In genomic region chr16:78575190-78575851, GRCm38 (mm10) we compare ENCODE assay signal across 8 mouse cellular contexts. TPM values are rescaled to one million over a fixed set of nuclear protein-coding genes. Genes with fewer than 3 reads are reported as not detected.
DNase-seq lines count a peak whose midpoint lies in the region; ATAC-seq and TF ChIP-seq lines count a peak whose summit lies in the region.

No protein-coding gene starts in this region.

- no peak for ATAC-seq in lung, embryonic 14.5 days (ENCODE audit: insufficient read depth)
- no peak for ATAC-seq in embryonic facial prominence, embryonic 11.5 days (replicated peaks; ENCODE audit: insufficient number of reproducible peaks, low FRiP score, low TSS enrichment, low read depth)
- no peak for ATAC-seq in intestine, embryonic 14.5 days (replicated peaks; ENCODE audit: low FRiP score, low TSS enrichment, low read depth)
- no peak for ATAC-seq in neural tube, embryonic 12.5 days (ENCODE audit: low FRiP score, low read depth)
- ATAC-seq in CD4-positive, CD25-positive, alpha-beta regulatory T cell, adult 4 months = no peak

- no peaks in the 10 kb centered on the region for H3K36me3 ChIP-seq in lung, embryonic 14.5 days (ENCODE audit: insufficient read depth)
- H3K36me3 ChIP-seq in embryonic facial prominence, embryonic 11.5 days (replicated peaks; ENCODE audit: control insufficient read depth, insufficient read depth, low read depth, low read length) = no peaks in the 10 kb centered on the region
- H3K36me3 ChIP-seq in intestine, embryonic 14.5 days (ENCODE audit: control insufficient read depth, insufficient read depth, low read length) = 0 out of 2 replicates have a peak, but pooled peaks cover 7% of the 10 kb centered on the region
- H3K36me3 ChIP-seq in neural tube, embryonic 12.5 days = 0 out of 2 replicates have a peak, but pooled peaks cover 3% of the 10 kb centered on the region

- H3K9me3 ChIP-seq in lung, embryonic 14.5 days (ENCODE audit: low read depth, low read length) = no peaks in the 10 kb centered on the region
- H3K9me3 ChIP-seq in embryonic facial prominence, embryonic 11.5 days (replicated peaks; ENCODE audit: control insufficient read depth, low read length) = no peaks in the 10 kb centered on the region
- H3K9me3 ChIP-seq in intestine, embryonic 14.5 days (ENCODE audit: control insufficient read depth, low read length) = no peaks in the 10 kb centered on the region
- H3K9me3 ChIP-seq in neural tube, embryonic 12.5 days = no peaks in the 10 kb centered on the region

- H3K9ac ChIP-seq in lung, embryonic 14.5 days = peak overlapping the region; percentile 86
- H3K9ac ChIP-seq in embryonic facial prominence, embryonic 11.5 days (replicated peaks; ENCODE audit: low read length) = peak overlapping the region; percentile 89
- H3K9ac ChIP-seq in intestine, embryonic 14.5 days (ENCODE audit: low read length) = peak overlapping the region; percentile 78
- H3K9ac ChIP-seq in neural tube, embryonic 12.5 days = peak overlapping the region; percentile 81

- H3K4me3 ChIP-seq in lung, embryonic 14.5 days (ENCODE audit: low read depth, low read length) = peak overlapping the region; percentile 74
- peak overlapping the region; percentile 78 for H3K4me3 ChIP-seq in embryonic facial prominence, embryonic 11.5 days (ENCODE audit: low read depth, low read length)
- H3K4me3 ChIP-seq in intestine, embryonic 14.5 days (ENCODE audit: low read depth, low read length) = peak overlapping the region; percentile 76
- H3K4me3 ChIP-seq in neural tube, embryonic 12.5 days = peak overlapping the region; percentile 70

- H3K27ac ChIP-seq in lung, embryonic 14.5 days (ENCODE audit: low read depth) = peak overlapping the region; percentile 94; the same call in 1 of the 2 replicates
- no peak overlapping the region for H3K27ac ChIP-seq in embryonic facial prominence, embryonic 11.5 days (replicated peaks; ENCODE audit: low read depth, low read length)
- peak overlapping the region; percentile 89; the same call in 1 of the 2 replicates for H3K27ac ChIP-seq in intestine, embryonic 14.5 days (ENCODE audit: low read depth)
- no peak overlapping the region for H3K27ac ChIP-seq in neural tube, embryonic 12.5 days

- peak overlapping the region; percentile 73 for H3K4me2 ChIP-seq in lung, embryonic 14.5 days
- peak overlapping the region; percentile 37 for H3K4me2 ChIP-seq in embryonic facial prominence, embryonic 11.5 days (ENCODE audit: low read depth, low read length)
- H3K4me2 ChIP-seq in intestine, embryonic 14.5 days (ENCODE audit: low read length) = peak overlapping the region; percentile 71
- H3K4me2 ChIP-seq in neural tube, embryonic 12.5 days (replicated peaks) = peak overlapping the region; percentile 71

- TF ChIP-seq CTCF in lung, embryonic 14.5 days (IDR thresholded peaks at IDR 0.05; ENCODE audit: low read depth) = no peak

- DNase-seq in lung, embryonic 14.5 days = no peak
- DNase-seq in lung, postnatal 4 days = no peak
- DNase-seq in embryonic facial prominence, embryonic 11.5 days (ENCODE audit: low spot score) = no peak
- DNase-seq in intestine, embryonic 14.5 days (ENCODE audit: low spot score) = no peak
- no peak for DNase-seq in cerebellum, postnatal 10 days
- DNase-seq in spleen, postnatal 4 days (ENCODE audit: low spot score in 2 of 2) = no peak

- H3K4me1 ChIP-seq in lung, embryonic 14.5 days (ENCODE audit: insufficient read depth) = peaks cover 6% of the 10 kb centered on the region
- H3K4me1 ChIP-seq in embryonic facial prominence, embryonic 11.5 days (ENCODE audit: control insufficient read depth, insufficient read depth, low read length) = no peaks in the 10 kb centered on the region; the same call in 1 of the 2 replicates
- H3K4me1 ChIP-seq in intestine, embryonic 14.5 days (replicated peaks; ENCODE audit: control insufficient read depth, insufficient read depth, low read length) = peaks cover 18% of the 10 kb centered on the region
- H3K4me1 ChIP-seq in neural tube, embryonic 12.5 days = peaks cover 20% of the 10 kb centered on the region

- H3K27me3 ChIP-seq in lung, embryonic 14.5 days (ENCODE audit: insufficient read depth, low read length) = no peaks in the 10 kb centered on the region
- H3K27me3 ChIP-seq in embryonic facial prominence, embryonic 11.5 days (ENCODE audit: control insufficient read depth, insufficient read depth, low read length) = no peaks in the 10 kb centered on the region
- H3K27me3 ChIP-seq in intestine, embryonic 14.5 days (replicated peaks; ENCODE audit: control insufficient read depth, insufficient read depth, low read length) = no peaks in the 10 kb centered on the region
- H3K27me3 ChIP-seq in neural tube, embryonic 12.5 days (replicated peaks) = no peaks in the 10 kb centered on the region

- 19% methylated on average over 4 of the region's 4 CpGs for WGBS in lung, embryonic 14.5 days
- 39% methylated on average over 4 of the region's 4 CpGs for WGBS in embryonic facial prominence, embryonic 11.5 days
- WGBS in intestine, embryonic 14.5 days = 26% methylated on average over 4 of the region's 4 CpGs
- WGBS in neural tube, embryonic 12.5 days = 37% methylated on average over 4 of the region's 4 CpGs

RNA-seq across cellular contexts. Expression of gene D16Ertd472e, which starts 1.2 kb away (rescaled TPM):
- polyA plus RNA-seq in lung, embryonic 14.5 days (2014; fragmentation: Nextera tagmentation; extraction: Ambion mirVana) = 20.0 and 20.3 TPM in 2 replicates
- polyA plus RNA-seq in embryonic facial prominence, embryonic 11.5 days (2014; fragmentation: Nextera tagmentation; extraction: Ambion mirVana) = 19.3 and 21.2 TPM in 2 replicates
- polyA plus RNA-seq in intestine, embryonic 14.5 days (2014; fragmentation: Nextera tagmentation; extraction: Ambion mirVana) = 11.8 and 13.6 TPM in 2 replicates
- 13.5 and 14.5 TPM in 2 replicates for polyA plus RNA-seq in neural tube, embryonic 12.5 days (2016; fragmentation: Nextera tagmentation; extraction: Ambion mirVana)
- 10 to 100 TPM; 40.6 to 41.3 TPM for polyA plus RNA-seq in CD4-positive, CD25-positive, alpha-beta regulatory T cell, adult 4 months (2017; shearing (Covaris generic))

Comparison
In these comparisons a context has a peak if more than half of its experiments do, and no peak if none do; other contexts are left out.
1. H3K27ac ChIP-seq: peak in lung, embryonic 14.5 days (single experiment) and intestine, embryonic 14.5 days (single experiment); none in embryonic facial prominence, embryonic 11.5 days (single experiment) and neural tube, embryonic 12.5 days (single experiment).
2. Peak in every context shown above with its lines, with median percentiles within 50 percentile points of each other: H3K4me2 ChIP-seq, H3K4me3 ChIP-seq and H3K9ac ChIP-seq.